Mouse (Mus musculus) right cerebral cortex, postnatal 4 days (tissue): Measurements from ENCODE around the gene Inpp4b.

Source experiments
- DNase-seq: peaks from one replicate; pipeline ENCODE4 v3.0.0-alpha.2; 2022

The Inpp4b gene

GRCm38 (mm10) chr8:81478674-81479073 lies 136.3 kb downstream of the Inpp4b start:
- no peak for DNase-seq

GRCm38 (mm10) chr8:81483834-81484233 lies 141.5 kb downstream of the Inpp4b start:
- DNase-seq = no peak

DNA sequence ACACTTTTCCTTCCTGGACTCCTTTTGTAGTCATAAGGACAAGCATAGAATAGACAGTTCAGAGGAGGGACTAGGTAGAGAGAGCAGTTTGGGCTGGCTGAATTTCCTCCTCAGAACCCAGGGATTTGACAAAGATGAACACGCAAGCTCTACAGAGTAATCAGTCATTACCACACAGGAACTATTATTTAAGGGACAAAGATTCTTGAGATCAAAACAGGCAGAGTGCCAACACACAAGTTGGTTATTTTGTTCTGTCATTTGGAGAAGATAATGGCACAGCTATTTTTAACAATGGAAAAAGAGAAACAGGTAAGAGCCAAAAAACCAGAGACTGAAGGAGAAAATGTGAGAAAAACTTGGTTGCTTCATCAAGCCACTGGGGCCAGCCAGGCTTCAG lies 143.3 kb downstream of the Inpp4b start:
- DNase-seq = no peak

- no peak for DNase-seq
Measured at GRCm38 (mm10) chr8:81489894-81490661, 147.7 kb downstream of the Inpp4b start.

- DNase-seq = no peak
Measured at GRCm38 (mm10) chr8:81491097-81491705, 148.8 kb downstream of the Inpp4b start.

GRCm38 (mm10) chr8:81491706-81492204 lies 149.4 kb downstream of the Inpp4b start:
- no peak for DNase-seq

DNA sequence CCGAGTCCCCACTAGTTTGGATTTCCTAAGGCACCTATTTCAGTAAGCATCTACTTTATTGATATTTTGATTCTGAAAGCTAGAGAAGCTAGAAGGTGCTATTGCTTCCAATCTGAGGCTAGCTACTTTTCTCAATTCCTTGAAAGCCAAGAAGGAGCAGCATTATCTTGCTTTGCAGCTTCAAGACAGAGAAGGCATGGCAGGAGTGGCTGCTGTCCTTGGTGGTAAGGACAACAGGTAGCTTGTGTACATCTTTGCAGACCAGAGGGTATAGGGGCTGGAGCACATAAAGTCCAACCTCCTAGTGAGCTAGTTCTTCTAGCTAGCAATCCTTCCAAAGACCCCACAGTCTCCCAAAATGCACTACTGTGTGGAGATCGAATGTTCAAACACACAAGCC lies 152.5 kb downstream of the Inpp4b start:
- no peak for DNase-seq

- DNase-seq = no peak
Measured at GRCm38 (mm10) chr8:81497646-81498045, 155.3 kb downstream of the Inpp4b start.

- DNase-seq = no peak
Measured at GRCm38 (mm10) chr8:81502216-81502615, 159.9 kb downstream of the Inpp4b start.

GRCm38 (mm10) chr8:81502982-81503381 lies 160.6 kb downstream of the Inpp4b start:
- no peak for DNase-seq

GRCm38 (mm10) chr8:81512826-81513225 lies 170.5 kb downstream of the Inpp4b start:
- no peak for DNase-seq

GRCm38 (mm10) chr8:81514425-81514824 lies 172.1 kb downstream of the Inpp4b start:
- DNase-seq = no peak

DNA sequence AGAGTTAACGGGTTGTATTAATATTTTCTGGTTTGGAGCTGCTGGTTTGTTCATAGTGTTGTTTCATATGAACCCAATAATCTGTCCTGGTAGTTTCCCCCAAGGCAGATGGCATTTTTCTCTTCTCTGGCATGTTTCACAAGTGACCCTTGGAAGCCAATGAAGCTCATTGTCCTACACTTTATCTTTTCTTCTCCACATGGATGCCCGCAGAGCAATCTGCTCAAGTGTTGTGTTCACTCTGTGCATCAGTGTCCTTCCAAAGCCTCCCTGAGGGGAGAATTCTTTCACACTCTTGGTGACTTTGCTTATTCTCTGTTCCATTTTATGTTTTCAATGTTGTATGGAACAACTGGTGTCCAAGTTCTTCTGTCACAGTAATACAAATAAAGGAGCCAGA lies 179.7 kb downstream of the Inpp4b start:
- no peak for DNase-seq

- DNase-seq = no peak
Measured at GRCm38 (mm10) chr8:81524561-81524960, 182.2 kb downstream of the Inpp4b start.

DNA sequence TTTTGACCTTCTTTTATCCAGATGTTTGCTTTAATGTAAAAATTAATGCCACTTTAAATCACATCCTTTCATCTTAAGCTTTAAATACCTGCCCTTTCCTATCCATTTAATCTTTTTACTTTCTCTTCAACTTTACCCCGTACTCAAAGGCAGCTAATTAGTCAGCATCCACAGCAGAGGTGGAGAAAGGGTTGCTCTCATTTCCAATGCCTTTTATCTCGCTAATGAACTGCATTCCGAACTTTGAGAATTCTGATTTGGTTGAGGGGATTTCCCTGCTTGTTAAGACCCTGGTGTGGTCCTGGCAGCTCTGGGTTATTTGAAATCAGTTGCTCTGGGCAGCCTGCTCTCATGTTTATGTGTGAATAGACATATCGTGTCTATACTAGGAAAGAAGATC lies 185.3 kb downstream of the Inpp4b start:
- DNase-seq = no peak

DNA sequence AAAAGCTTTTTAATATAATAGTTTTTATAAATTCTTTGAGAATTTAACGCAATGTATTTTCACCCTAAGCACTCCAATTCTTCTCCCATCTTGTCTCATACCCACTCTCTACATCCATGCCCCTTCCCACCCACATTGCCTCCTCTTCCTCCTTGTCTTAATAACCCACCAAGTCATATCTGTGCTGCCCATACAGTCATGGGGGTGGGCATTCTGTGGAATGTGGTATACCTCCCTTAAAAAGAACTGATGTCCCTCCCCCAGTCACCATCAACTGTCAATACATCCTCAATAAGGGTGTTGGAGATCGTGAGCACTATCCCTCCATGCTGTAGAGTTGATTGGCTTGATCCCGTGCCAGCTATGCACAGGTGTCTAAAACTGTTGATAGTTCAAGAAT lies 196.0 kb downstream of the Inpp4b start:
- no peak for DNase-seq

- no peak for DNase-seq
Measured at GRCm38 (mm10) chr8:81558550-81558949, 216.2 kb downstream of the Inpp4b start.

DNA sequence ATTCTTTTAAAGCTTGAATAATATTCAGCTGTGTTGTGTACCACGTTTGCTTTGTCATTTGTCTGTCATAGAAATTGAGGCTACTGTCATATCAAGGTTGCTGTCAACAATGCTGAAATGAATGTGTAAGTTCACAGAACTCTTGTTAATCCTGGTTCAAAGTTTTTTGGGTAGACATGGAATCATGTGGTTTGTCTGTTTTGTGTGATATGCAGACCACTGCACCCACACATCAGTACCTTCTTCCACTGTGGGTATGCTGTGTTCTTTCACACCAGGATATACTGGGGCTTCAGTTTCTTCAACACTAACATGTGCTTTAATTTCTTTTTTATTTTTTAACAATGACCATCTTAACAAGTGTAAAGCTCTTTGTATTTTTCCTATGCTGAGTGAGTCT lies 220.0 kb downstream of the Inpp4b start:
- DNase-seq = no peak

GRCm38 (mm10) chr8:81565484-81565883 lies 223.1 kb downstream of the Inpp4b start:
- no peak for DNase-seq

DNA sequence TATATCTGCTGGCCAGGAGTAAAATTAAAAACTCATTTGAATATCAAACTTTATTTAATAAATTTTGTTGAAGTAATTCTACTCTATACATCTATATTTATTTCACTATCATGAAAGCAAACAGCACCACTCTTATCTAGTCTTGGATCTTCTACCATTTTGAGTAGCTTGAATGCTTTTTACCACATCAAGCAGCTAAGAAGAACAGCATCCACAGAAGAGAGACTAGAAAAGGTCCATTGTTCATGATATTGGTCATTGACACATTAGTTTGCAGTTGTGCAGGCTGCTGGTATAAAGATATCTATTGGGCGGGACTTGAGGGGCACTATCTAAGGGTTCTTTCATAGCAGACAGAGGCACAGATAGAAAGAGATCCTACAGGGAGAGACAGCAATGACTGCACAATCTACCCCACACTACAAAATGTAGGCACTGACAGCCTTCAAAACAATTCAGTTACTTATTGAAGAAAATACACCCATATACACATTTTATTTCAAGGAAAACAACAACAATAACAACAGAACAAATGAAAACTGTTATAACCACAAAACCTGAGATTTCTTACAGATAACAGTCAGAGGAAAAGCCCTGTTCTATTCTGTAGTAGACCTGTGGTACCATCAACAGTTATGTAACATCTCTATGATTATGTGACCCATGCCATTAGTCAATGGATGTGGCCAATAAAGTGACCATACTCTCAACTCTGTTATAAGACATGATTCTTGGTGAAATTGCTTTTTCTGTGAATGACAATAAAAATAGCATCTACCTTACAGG lies 230.2 kb downstream of the Inpp4b start:
- DNase-seq = no peak

GRCm38 (mm10) chr8:81575268-81575917 lies 233.0 kb downstream of the Inpp4b start:
- DNase-seq = no peak

- DNase-seq = no peak
Measured at GRCm38 (mm10) chr8:81578951-81579350, 236.6 kb downstream of the Inpp4b start.

- no peak for DNase-seq
Measured at GRCm38 (mm10) chr8:81581817-81582437, 239.6 kb downstream of the Inpp4b start.
